In the genomic region with DNA sequence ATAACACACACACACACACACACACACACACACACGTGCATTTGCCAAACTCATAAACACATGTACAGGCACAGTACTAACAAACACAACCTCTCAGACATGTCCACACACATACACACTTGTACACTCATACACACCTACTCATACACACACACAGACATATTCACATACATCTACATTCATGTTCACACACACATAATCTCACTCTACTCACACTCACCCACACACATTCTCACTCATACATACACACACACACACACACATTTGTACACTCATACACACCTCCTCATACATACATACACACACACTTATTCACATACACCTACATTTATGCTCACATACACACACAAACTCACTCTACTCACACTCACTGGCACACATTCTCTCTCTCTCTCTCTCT, we compare ENCODE assay signal across 9 mouse cellular contexts.
DNase-seq lines count a peak whose midpoint lies in the region; ATAC-seq and TF ChIP-seq lines count a peak whose summit lies in the region.
"Had no signal": no experiment of that assay in that cellular context is flagged by ENCODE, and none has a peak within 500 bp of the region (broad histone marks: within the 10 kb centered on the region; RNA-seq: fewer than 3 reads in every experiment).

No protein-coding gene starts in this region.

- H3K9me3 ChIP-seq in CH12.LX (replicated peaks; ENCODE audit: low read length) = no peaks in the 10 kb centered on the region
- no peaks in the 10 kb centered on the region for H3K9me3 ChIP-seq in embryonic facial prominence, embryonic 12.5 days
- H3K9me3 ChIP-seq in hindbrain, embryonic 13.5 days = no peaks in the 10 kb centered on the region
- no peaks in the 10 kb centered on the region for H3K9me3 ChIP-seq in midbrain, embryonic 14.5 days (ENCODE audit: control insufficient read depth, low read length)
- H3K9me3 ChIP-seq: embryonic facial prominence, embryonic 15.5 days; liver, embryonic 13.5 days had no signal

- intact Hi-C loops in left cerebral cortex, postnatal 36 days (cut with DNase I) = no loop called here

- 83% methylated on average over 1 of the region's 1 CpGs for WGBS in embryonic facial prominence, embryonic 12.5 days
- WGBS in hindbrain, embryonic 13.5 days = 95% methylated on average over 1 of the region's 1 CpGs
- WGBS in midbrain, embryonic 14.5 days = 84% methylated on average over 1 of the region's 1 CpGs

- dilution Hi-C loops in CH12.LX (cut with MboI; ENCODE audit: extremely low pct_ligation_motif_present, extremely low pct_unique_long_range_greater_than_20kb, low sequenced_read_pairs) = no loop called here

- H3K36me3 ChIP-seq in CH12.LX (replicated peaks in 1 of 2; ENCODE audit: control insufficient read depth in 1 of 2, insufficient read depth in 1 of 2, low read length in 1 of 2) = no peaks in the 10 kb centered on the region
- H3K36me3 ChIP-seq in embryonic facial prominence, embryonic 12.5 days = no peaks in the 10 kb centered on the region
- H3K36me3 ChIP-seq in hindbrain, embryonic 13.5 days = no peaks in the 10 kb centered on the region
- no peaks in the 10 kb centered on the region for H3K36me3 ChIP-seq in midbrain, embryonic 14.5 days (ENCODE audit: control insufficient read depth, insufficient read depth, low read length)
- H3K36me3 ChIP-seq: embryonic facial prominence, embryonic 15.5 days; liver, embryonic 13.5 days had no signal

- no peaks in the 10 kb centered on the region for H3K4me1 ChIP-seq in CH12.LX (ENCODE audit: control insufficient read depth in 1 of 2, insufficient read depth in 2 of 2)
- peaks cover 15% of the 10 kb centered on the region for H3K4me1 ChIP-seq in embryonic facial prominence, embryonic 12.5 days
- peaks cover 28% of the 10 kb centered on the region for H3K4me1 ChIP-seq in hindbrain, embryonic 13.5 days (replicated peaks)
- H3K4me1 ChIP-seq in midbrain, embryonic 14.5 days (ENCODE audit: control insufficient read depth, insufficient read depth, low read length) = peaks cover 17% of the 10 kb centered on the region
- H3K4me1 ChIP-seq: liver, embryonic 13.5 days had no signal

- H3K27me3 ChIP-seq in CH12.LX (replicated peaks) = peaks cover 68% of the 10 kb centered on the region
- no peaks in the 10 kb centered on the region for H3K27me3 ChIP-seq in embryonic facial prominence, embryonic 12.5 days
- H3K27me3 ChIP-seq in hindbrain, embryonic 13.5 days = no peaks in the 10 kb centered on the region
- no peaks in the 10 kb centered on the region for H3K27me3 ChIP-seq in midbrain, embryonic 14.5 days (ENCODE audit: control insufficient read depth, insufficient read depth, low read length)
- H3K27me3 ChIP-seq: embryonic facial prominence, embryonic 15.5 days; liver, embryonic 13.5 days had no signal

- H3K27ac ChIP-seq in CH12.LX (ENCODE audit: insufficient read depth, low read depth) = 0 out of 2 replicates have a peak overlapping the region, but pooled peaks have one; percentile 9
- peak overlapping the region; percentile 90 for H3K27ac ChIP-seq in embryonic facial prominence, embryonic 12.5 days
- peak overlapping the region; percentile 94 for H3K27ac ChIP-seq in hindbrain, embryonic 13.5 days
- H3K27ac ChIP-seq in midbrain, embryonic 14.5 days (replicated peaks; ENCODE audit: low read depth, low read length) = peak overlapping the region; percentile 92
- H3K27ac ChIP-seq: liver, embryonic 13.5 days had no signal

- H3K4me2 ChIP-seq in CH12.LX (ENCODE audit: insufficient read depth, low read depth, poor library complexity, severe bottlenecking) = no peak overlapping the region
- peak overlapping the region; percentile 47 for H3K4me2 ChIP-seq in embryonic facial prominence, embryonic 12.5 days (replicated peaks)
- peak overlapping the region; percentile 59 for H3K4me2 ChIP-seq in hindbrain, embryonic 13.5 days
- peak overlapping the region; percentile 56; the same call in 1 of the 2 replicates for H3K4me2 ChIP-seq in midbrain, embryonic 14.5 days (ENCODE audit: low read length)
- H3K4me2 ChIP-seq: liver, embryonic 13.5 days had no signal

- TF ChIP-seq CTCF in CH12.LX (conservative IDR thresholded peaks at IDR 0.05 in 1 of 2, IDR thresholded peaks at IDR 0.05 in 1 of 2; ENCODE audit: low read depth in 2 of 2, low read length in 2 of 2) = no peak

- ATAC-seq in embryonic facial prominence, embryonic 12.5 days (ENCODE audit: insufficient number of reproducible peaks, insufficient read depth, low FRiP score, low TSS enrichment) = no peak
- peak; percentile 68 for ATAC-seq in hindbrain, embryonic 13.5 days (ENCODE audit: low FRiP score)
- peak; percentile 66 for ATAC-seq in midbrain, embryonic 14.5 days (ENCODE audit: low FRiP score, low TSS enrichment)

- H3K79me2 ChIP-seq in CH12.LX (replicated peaks; ENCODE audit: control insufficient read depth, extremely low read depth, insufficient read depth, poor library complexity, severe bottlenecking) = no peaks in the 10 kb centered on the region

- no peak for TF ChIP-seq POLR2A in CH12.LX (IDR thresholded peaks at IDR 0.05; ENCODE audit: low read depth, low read length)

- no peak overlapping the region for H3K9ac ChIP-seq in CH12.LX (ENCODE audit: insufficient read depth, low read depth)
- peak overlapping the region; percentile 24; the same call in 1 of the 2 replicates for H3K9ac ChIP-seq in embryonic facial prominence, embryonic 12.5 days
- no peak overlapping the region for H3K9ac ChIP-seq in hindbrain, embryonic 13.5 days
- H3K9ac ChIP-seq in midbrain, embryonic 14.5 days (replicated peaks; ENCODE audit: low read length) = no peak overlapping the region
- H3K9ac ChIP-seq: embryonic facial prominence, embryonic 15.5 days; liver, embryonic 13.5 days had no signal

- in situ Hi-C loops in CH12.LX (cut with MboI; ENCODE audit: low pct_ligation_motif_present, low pct_unique_long_range_greater_than_20kb, low sequenced_read_pairs) = no loop called here

- TF ChIP-seq RAD21 in CH12.LX (IDR thresholded peaks at IDR 0.05; ENCODE audit: low read depth, low read length) = no peak

- no peak for TF ChIP-seq EP300 in CH12.LX (IDR thresholded peaks at IDR 0.05; ENCODE audit: low read length)

- no peak for DNase-seq in CH12.LX (ENCODE audit: extremely low read depth)
- peak; percentile 17 for DNase-seq in midbrain, embryonic 14.5 days
- no peak for DNase-seq in layer of hippocampus, postnatal 25 days (ENCODE audit: extremely low spot score in 1 of 2, low spot score in 1 of 2)
- DNase-seq in left cerebral cortex, postnatal 36 days (ENCODE audit: low spot score in 2 of 2) = no peak
- no peak for DNase-seq in ovary, adult 18-20 months (ENCODE audit: low spot score)
- DNase-seq: liver, embryonic 13.5 days had no signal

- H3K4me3 ChIP-seq in CH12.LX (replicated peaks in 1 of 3; ENCODE audit: low read depth in 2 of 3, low read length in 2 of 3, poor library complexity in 1 of 3) = no peak overlapping the region
- 0 out of 2 replicates have a peak overlapping the region, but pooled peaks have one; percentile 13 for H3K4me3 ChIP-seq in embryonic facial prominence, embryonic 12.5 days
- H3K4me3 ChIP-seq in hindbrain, embryonic 13.5 days = no peak overlapping the region
- H3K4me3 ChIP-seq in midbrain, embryonic 14.5 days (replicated peaks; ENCODE audit: low read depth, low read length) = no peak overlapping the region
- H3K4me3 ChIP-seq: liver, embryonic 13.5 days had no signal

TF ChIP-seq in CH12.LX, 34 proteins besides CTCF, POLR2A, EP300 and RAD21:
- TF ChIP-seq MAFK (IDR thresholded peaks at IDR 0.05; ENCODE audit: insufficient replicate concordance, low read length) = no peak
- no peak for TF ChIP-seq ZKSCAN1 (IDR thresholded peaks at IDR 0.05; ENCODE audit: borderline replicate concordance, low read depth, low read length)
- no peak for TF ChIP-seq TBP (conservative IDR thresholded peaks at IDR 0.05; ENCODE audit: low read depth, low read length)
- no peak for TF ChIP-seq MAZ (IDR thresholded peaks at IDR 0.05; ENCODE audit: low read depth, low read length)
- no peak for TF ChIP-seq CHD2 (IDR thresholded peaks at IDR 0.05; ENCODE audit: low read length)
- no peak for TF ChIP-seq IRF4 (IDR thresholded peaks at IDR 0.05; ENCODE audit: low read depth, low read length)
- TF ChIP-seq PAX5 (IDR thresholded peaks at IDR 0.05; ENCODE audit: low read length) = no peak
- TF ChIP-seq BHLHE40 (IDR thresholded peaks at IDR 0.05; ENCODE audit: low read depth, low read length) = no peak
- no peak for TF ChIP-seq ELF1 (IDR thresholded peaks at IDR 0.05; ENCODE audit: low read depth, low read length)
- TF ChIP-seq MXI1 (IDR thresholded peaks at IDR 0.05; ENCODE audit: low read depth, low read length) = no peak
- no peak for TF ChIP-seq MAX (IDR thresholded peaks at IDR 0.05; ENCODE audit: low read length)
- TF ChIP-seq SMC3 (IDR thresholded peaks at IDR 0.05; ENCODE audit: low read depth, low read length) = no peak

Comparison
In these comparisons a context has a peak if more than half of its experiments do, and no peak if none do; other contexts are left out.
1. H3K27ac ChIP-seq: peak in every context shown above with its lines; median percentile 94 in hindbrain, embryonic 13.5 days; 92 in midbrain, embryonic 14.5 days; 90 in embryonic facial prominence, embryonic 12.5 days; 9 in CH12.LX.